Mouse (Mus musculus): ENCODE results near the gene Lrr1. TPM values are rescaled to one million over a fixed set of nuclear protein-coding genes. Genes with fewer than 3 reads are reported as not detected.

Lrr1 gene
- total and polyA plus RNA-seq, 3 experiments = 9.2 to 35.0 (median 23.8) TPM

DNA sequence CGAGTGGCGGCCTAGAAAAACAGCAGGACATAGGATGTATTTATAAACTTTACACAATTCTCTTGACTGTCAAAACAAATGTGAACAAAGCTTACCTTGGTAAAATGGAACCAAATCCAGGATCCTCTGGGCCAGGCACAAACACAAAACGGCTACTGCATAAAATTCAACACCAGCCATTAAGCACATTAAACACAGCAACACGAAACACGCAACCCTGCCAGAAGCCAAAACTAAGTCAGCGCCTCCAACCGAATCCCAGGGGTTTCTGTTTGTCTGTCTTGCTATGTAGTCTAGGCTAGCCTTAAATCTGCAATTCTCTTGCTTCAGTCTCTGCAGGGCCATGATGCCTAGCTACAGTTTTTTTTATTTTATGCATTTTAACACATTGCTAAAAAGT lies 39.3 kb downstream of the Lrr1 start:
- dilution Hi-C loops (cut with MboI; ENCODE audit: extremely low pct_ligation_motif_present, extremely low pct_unique_long_range_greater_than_20kb, low sequenced_read_pairs) = no loop called here
- no peaks in the 10 kb centered on the region for H3K79me2 ChIP-seq (replicated peaks; ENCODE audit: control insufficient read depth, extremely low read depth, insufficient read depth, poor library complexity, severe bottlenecking)
- no peak overlapping the region for H3K4me3 ChIP-seq (replicated peaks in 1 of 3; ENCODE audit: low read depth in 2 of 3, low read length in 2 of 3, poor library complexity in 1 of 3)
- H3K9ac ChIP-seq (ENCODE audit: insufficient read depth, low read depth) = no peak overlapping the region
- H3K4me1 ChIP-seq (ENCODE audit: control insufficient read depth in 1 of 2, insufficient read depth in 2 of 2) = peaks cover 2 to 34% of the 10 kb centered on the region in 2 experiments; a peak in 3 of 4 replicates
- in situ Hi-C loops (cut with MboI; ENCODE audit: low pct_ligation_motif_present, low pct_unique_long_range_greater_than_20kb, low sequenced_read_pairs) = loop anchor here (25.0 kb wide), 2 partner anchors 379 to 479 kb away; partner anchors contain the start of genes Sos2 and Vcpkmt
- no peaks in the 10 kb centered on the region for H3K9me3 ChIP-seq (replicated peaks; ENCODE audit: low read length)
- DNase-seq (ENCODE audit: extremely low read depth) = no peak
- no peak for TF ChIP-seq POLR2AphosphoS2 (IDR thresholded peaks at IDR 0.05; ENCODE audit: low read depth, low read length)
- TF ChIP-seq ZC3H11A (IDR thresholded peaks at IDR 0.05; ENCODE audit: low read depth, low read length) = no peak
- no peak for TF ChIP-seq UBTF (IDR thresholded peaks at IDR 0.05; ENCODE audit: low read depth, low read length)
- no peak for TF ChIP-seq BHLHE40 (IDR thresholded peaks at IDR 0.05; ENCODE audit: low read depth, low read length)
- no peak for TF ChIP-seq ZKSCAN1 (IDR thresholded peaks at IDR 0.05; ENCODE audit: borderline replicate concordance, low read depth, low read length)
- TF ChIP-seq ETS1 (conservative IDR thresholded peaks at IDR 0.05; ENCODE audit: low read depth, low read length) = no peak
- TF ChIP-seq SIN3A (IDR thresholded peaks at IDR 0.05; ENCODE audit: low read length) = no peak
- TF ChIP-seq RAD21 (IDR thresholded peaks at IDR 0.05; ENCODE audit: low read depth, low read length) = no peak
- TF ChIP-seq E2F4 (IDR thresholded peaks at IDR 0.05; ENCODE audit: insufficient replicate concordance, low read depth, low read length) = no peak
- no peak overlapping the region for H3K27ac ChIP-seq (ENCODE audit: insufficient read depth, low read depth)
- H3K4me2 ChIP-seq (ENCODE audit: insufficient read depth, low read depth, poor library complexity, severe bottlenecking) = no peak overlapping the region
- no peaks in the 10 kb centered on the region for H3K27me3 ChIP-seq (replicated peaks)
- H3K36me3 ChIP-seq (replicated peaks in 1 of 2; ENCODE audit: control insufficient read depth in 1 of 2, insufficient read depth in 1 of 2, low read length in 1 of 2) = peaks cover 28 to 69% of the 10 kb centered on the region in 2 experiments

DNA sequence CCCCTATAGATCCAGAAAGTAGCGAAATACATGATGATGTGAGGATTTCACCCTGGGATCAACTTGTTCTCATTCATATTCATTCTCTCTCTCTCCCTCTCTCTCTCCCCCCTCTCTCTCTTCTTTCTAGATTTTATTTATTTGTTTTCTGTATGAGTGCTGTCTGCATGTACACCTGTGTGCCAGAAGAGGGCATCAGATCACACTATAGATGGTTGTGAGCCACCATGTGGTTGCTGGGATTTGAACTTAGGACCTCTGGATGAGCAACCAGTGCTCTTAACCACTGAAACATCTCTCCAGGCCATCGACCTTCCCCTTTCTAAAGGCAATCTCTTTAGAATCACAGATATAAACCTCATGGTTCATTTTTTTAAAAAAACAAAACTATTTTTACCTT lies 39.9 kb downstream of the Lrr1 start:
- H3K4me1 ChIP-seq (ENCODE audit: control insufficient read depth in 1 of 2, insufficient read depth in 2 of 2) = peaks cover 2 to 39% of the 10 kb centered on the region in 2 experiments; a peak in 3 of 4 replicates
- H3K4me3 ChIP-seq (replicated peaks in 1 of 3; ENCODE audit: low read depth in 2 of 3, low read length in 2 of 3, poor library complexity in 1 of 3) = no peak overlapping the region
- no peak for DNase-seq (ENCODE audit: extremely low read depth)
- no peaks in the 10 kb centered on the region for H3K79me2 ChIP-seq (replicated peaks; ENCODE audit: control insufficient read depth, extremely low read depth, insufficient read depth, poor library complexity, severe bottlenecking)
- dilution Hi-C loops (cut with MboI; ENCODE audit: extremely low pct_ligation_motif_present, extremely low pct_unique_long_range_greater_than_20kb, low sequenced_read_pairs) (no loop called here), in situ Hi-C loops (cut with MboI; ENCODE audit: low pct_ligation_motif_present, low pct_unique_long_range_greater_than_20kb, low sequenced_read_pairs) (loop anchor here (25.0 kb wide), 2 partner anchors 379 to 479 kb away; partner anchors contain the start of genes Sos2 and Vcpkmt)
- no peaks in the 10 kb centered on the region for H3K27me3 ChIP-seq (replicated peaks)
- H3K9ac ChIP-seq (ENCODE audit: insufficient read depth, low read depth) = no peak overlapping the region
- TF ChIP-seq CHD1 (IDR thresholded peaks at IDR 0.05; ENCODE audit: low read depth, low read length) (no peak), UBTF (IDR thresholded peaks at IDR 0.05; ENCODE audit: low read depth, low read length) (no peak), ZC3H11A (IDR thresholded peaks at IDR 0.05; ENCODE audit: low read depth, low read length) (no peak), MYC (IDR thresholded peaks at IDR 0.05; ENCODE audit: low read depth, low read length) (0 out of 2 replicates have a peak, but pooled peaks have one; percentile 40), USF2 (conservative IDR thresholded peaks at IDR 0.05; ENCODE audit: low read depth, low read length) (no peak), POLR2AphosphoS2 (IDR thresholded peaks at IDR 0.05; ENCODE audit: low read depth, low read length) (no peak), CTCF (conservative IDR thresholded peaks at IDR 0.05 in 1 of 2, IDR thresholded peaks at IDR 0.05 in 1 of 2; ENCODE audit: low read depth in 2 of 2, low read length in 2 of 2) (peak in 1 of 2 experiments; percentile 52; a peak in 2 of 4 replicates), ZNF384 (IDR thresholded peaks at IDR 0.05; ENCODE audit: low read depth, low read length) (no peak), RAD21 (IDR thresholded peaks at IDR 0.05; ENCODE audit: low read depth, low read length) (peak; percentile 17)
- H3K9me3 ChIP-seq (replicated peaks; ENCODE audit: low read length) = no peaks in the 10 kb centered on the region
- peaks cover 26 to 65% of the 10 kb centered on the region in 2 experiments for H3K36me3 ChIP-seq (replicated peaks in 1 of 2; ENCODE audit: control insufficient read depth in 1 of 2, insufficient read depth in 1 of 2, low read length in 1 of 2)
- no peak overlapping the region for H3K27ac ChIP-seq (ENCODE audit: insufficient read depth, low read depth)
- no peak overlapping the region for H3K4me2 ChIP-seq (ENCODE audit: insufficient read depth, low read depth, poor library complexity, severe bottlenecking)

Data from CH12.LX (cell line).